Mouse (Mus musculus) hindbrain, embryonic 16.5 days (tissue): ENCODE data around the gene Cacna1a. TPM values are rescaled to one million over a fixed set of nuclear protein-coding genes. Genes with fewer than 3 reads are reported as not detected.

Experiments
- ATAC-seq: fragments of 200-750 bp; cut with Nextera tagmentation; 2 replicates; pipeline ENCODE4 v1.8.0; 2017; ENCODE audit warnings: moderate TSS enrichment, moderate library complexity
- H3K27ac ChIP-seq: fragments of 300-500 bp; sonication (generic); 2 replicates; pipeline ENCODE4 v1.5.1; 2014; ENCODE audit warnings: low read depth, mild to moderate bottlenecking, control low read depth, low read length, moderate library complexity
- H3K27me3 ChIP-seq: fragments of 300-500 bp; sonication (generic); replicated peaks from 2 replicates; pipeline ENCODE4 v1.6.1; 2014; ENCODE audit warnings: low read length; ENCODE audit not compliant: control insufficient read depth, insufficient read depth
- H3K36me3 ChIP-seq: fragments of 300-500 bp; sonication (generic); 2 replicates; pipeline ENCODE4 v1.6.1; 2014; ENCODE audit warnings: mild to moderate bottlenecking, low read length, moderate library complexity, mixed read lengths; ENCODE audit not compliant: control insufficient read depth, insufficient read depth
- H3K4me1 ChIP-seq: fragments of 300-500 bp; sonication (generic); 2 replicates; pipeline ENCODE4 v1.6.1; 2014; ENCODE audit warnings: low read depth, low read length; ENCODE audit not compliant: control insufficient read depth, insufficient read depth
- H3K4me2 ChIP-seq: fragments of 300-500 bp; sonication (generic); 2 replicates; pipeline ENCODE4 v1.6.1; 2014; ENCODE audit warnings: mild to moderate bottlenecking, low read length, control low read depth, moderate library complexity
- H3K4me3 ChIP-seq: fragments of 300-500 bp; sonication (generic); 2 replicates; pipeline ENCODE4 v1.5.1; 2014; ENCODE audit warnings: mild to moderate bottlenecking, low read length, control low read depth, moderate library complexity
- H3K9ac ChIP-seq: fragments of 300-500 bp; sonication (generic); 2 replicates; pipeline ENCODE4 v1.6.1; 2014; ENCODE audit warnings: low read depth, mild to moderate bottlenecking, control low read depth, low read length, moderate library complexity
- H3K9me3 ChIP-seq: fragments of 300-500 bp; sonication (generic); 2 replicates; pipeline ENCODE4 v1.6.1; 2014; ENCODE audit warnings: mild to moderate bottlenecking, low read length, moderate library complexity; ENCODE audit not compliant: control insufficient read depth
- WGBS: fragments of 180-500 bp; shearing (Covaris S2); extraction: QIAGEN DNeasy Blood & Tissue Kit; methylation state at CpG from one replicate; pipeline ENCODE4 v1.1.7; 2014; 5-methylcytosine and 5-hydroxymethylcytosine counted together
- polyA plus RNA-seq: library from polyadenylated mRNA; unstranded; fragments of >200 nt; fragmentation: Nextera tagmentation; extraction: Ambion mirVana; gene quantifications from 2 replicates; pipeline ENCODE4 v1.2.1, GENCODE M21; 2015

Gene Cacna1a
- polyA plus RNA-seq, 1 experiment from 2014 or later = 17.1 TPM

DNA sequence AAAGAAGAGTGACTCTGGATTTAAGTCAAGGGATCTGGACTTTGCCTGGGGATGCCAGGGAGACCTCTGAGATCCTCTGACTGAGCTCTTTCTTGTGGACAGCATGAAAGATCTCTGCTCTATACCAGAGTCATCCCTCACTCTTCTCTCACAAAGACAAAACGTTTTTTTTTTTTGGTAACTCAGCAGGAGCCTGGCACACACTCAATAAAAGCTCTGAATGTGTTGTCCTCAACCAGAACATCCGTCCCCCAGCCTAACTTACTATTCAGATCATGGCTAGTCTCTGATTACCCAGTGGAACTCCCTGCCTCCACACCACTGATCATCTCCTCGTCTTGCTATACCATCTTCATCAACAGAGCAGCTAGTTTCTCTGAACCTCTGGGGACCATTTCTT lies 296.3 kb downstream of the Cacna1a start:
- Histone ChIP-seq H3K27me3 (no peaks in the 10 kb centered on the region), H3K4me1 (peaks cover 31% of the 10 kb centered on the region), H3K4me2 (no peak overlapping the region), H3K9me3 (no peaks in the 10 kb centered on the region), H3K4me3 (no peak overlapping the region), H3K9ac (no peak overlapping the region), H3K36me3 (no peaks in the 10 kb centered on the region; the same call in 1 of the 2 replicates), H3K27ac (no peak overlapping the region; the same call in 1 of the 2 replicates)
- ATAC-seq = no peak
- 12% methylated on average over 3 of the region's 3 CpGs for WGBS

DNA sequence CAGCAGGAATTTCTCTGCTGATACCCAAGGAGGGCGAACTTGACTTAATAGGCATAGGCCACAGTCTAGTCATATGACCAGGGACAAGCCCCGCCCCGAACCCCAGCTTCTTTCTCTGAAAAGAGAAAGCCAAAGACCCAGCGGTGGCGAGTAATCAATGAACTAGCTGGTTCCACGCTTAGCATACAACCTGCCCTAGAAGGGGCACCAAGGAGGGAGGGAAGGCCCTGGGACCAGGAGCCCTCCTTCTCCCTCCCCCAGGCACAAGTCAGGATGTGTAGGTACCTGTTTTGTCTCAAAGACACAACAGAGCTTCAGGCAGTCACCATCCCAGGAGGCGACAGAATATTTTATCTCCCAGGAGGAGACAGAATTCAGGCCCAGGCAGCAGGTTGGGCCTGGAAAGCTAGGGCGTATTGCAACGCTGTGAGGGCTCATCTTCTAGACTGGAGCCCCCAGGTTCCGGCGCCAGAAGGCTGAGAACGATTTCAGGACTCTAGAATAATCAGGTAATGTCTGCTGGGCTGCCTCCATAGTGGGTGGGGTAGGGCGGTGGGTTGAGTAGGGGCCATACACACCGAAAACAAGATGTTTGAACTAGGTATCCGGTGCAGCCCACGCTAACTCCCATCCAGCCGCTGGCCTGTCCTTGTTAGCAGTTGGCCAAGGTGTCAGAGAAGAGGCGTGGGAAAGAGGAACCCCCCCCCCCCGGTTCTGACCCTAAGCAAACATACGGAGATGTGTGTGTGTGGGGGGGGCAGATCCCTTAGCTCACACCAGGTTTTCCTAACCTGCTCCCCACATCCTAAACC lies 298.2 kb downstream of the Cacna1a start, which contains the start of gene Trmt1:
TSS of gene Trmt1 (plus strand) at position 117 of the 812 bp plus-strand sequence.
- no peaks in the 10 kb centered on the region for H3K27me3 ChIP-seq
- 0 out of 2 replicates have a peak, but pooled peaks have one; percentile 15 for ATAC-seq
- H3K4me2 ChIP-seq = peak within 1 kb of the TSS; percentile 94
- peaks cover 39% of the 10 kb centered on the region for H3K4me1 ChIP-seq
- H3K9ac ChIP-seq = peak within 1 kb of the TSS; percentile 99
- no peaks in the 10 kb centered on the region for H3K9me3 ChIP-seq
- WGBS = 10% methylated on average over 19 of the region's 20 CpGs
- peaks cover 4% of the 10 kb centered on the region for H3K36me3 ChIP-seq
- peak within 1 kb of the TSS; percentile 94 for H3K27ac ChIP-seq
- H3K4me3 ChIP-seq = peak within 1 kb of the TSS; percentile 94

DNA sequence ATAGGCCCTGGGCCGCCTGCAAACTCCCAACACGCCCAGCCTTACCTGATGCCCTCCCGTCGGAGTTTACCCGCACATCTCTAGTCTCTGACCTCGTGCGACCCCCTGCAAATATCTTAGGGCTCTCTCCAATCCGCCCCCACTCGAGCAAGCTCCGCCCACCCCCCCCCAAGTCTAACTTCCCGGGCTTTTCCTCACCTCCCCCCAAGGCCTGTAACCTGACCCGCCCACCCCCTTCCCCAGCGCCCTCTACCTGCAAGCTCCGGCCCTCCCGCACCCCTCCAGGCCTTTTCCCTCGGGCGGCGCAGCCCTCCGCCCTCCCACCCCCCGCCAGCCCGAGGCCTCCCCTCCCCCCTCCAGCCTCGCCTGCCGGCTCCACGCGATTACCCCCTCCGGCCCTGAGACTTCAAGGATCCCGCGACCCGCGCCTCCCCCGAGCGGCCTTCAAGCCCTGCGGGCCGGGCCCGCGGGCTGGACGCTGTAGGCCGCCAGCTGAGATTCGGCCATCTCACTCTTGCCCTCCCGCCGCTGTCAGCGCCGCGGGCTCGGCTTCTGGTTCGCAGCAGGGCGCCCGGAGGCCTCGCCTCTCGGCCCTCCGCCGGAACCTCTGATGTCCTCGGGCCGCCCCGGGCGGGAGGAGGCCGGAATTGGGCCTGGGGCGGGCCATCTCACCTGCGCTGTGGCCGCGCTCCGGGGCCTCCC lies 298.9 kb downstream of the Cacna1a start:
- H3K27me3 ChIP-seq = no peaks in the 10 kb centered on the region
- peak overlapping the region; percentile 94 for H3K4me3 ChIP-seq
- peaks cover 39% of the 10 kb centered on the region for H3K4me1 ChIP-seq
- peaks cover 8% of the 10 kb centered on the region for H3K36me3 ChIP-seq
- H3K9me3 ChIP-seq = no peaks in the 10 kb centered on the region
- peak overlapping the region; percentile 94 for H3K4me2 ChIP-seq
- peak overlapping the region; percentile 94 for H3K27ac ChIP-seq
- H3K9ac ChIP-seq = peak overlapping the region; percentile 99
- under 1% methylated on average over 51 of the region's 62 CpGs for WGBS
- ATAC-seq = peak; percentile 46; the same call in 1 of the 2 replicates

DNA sequence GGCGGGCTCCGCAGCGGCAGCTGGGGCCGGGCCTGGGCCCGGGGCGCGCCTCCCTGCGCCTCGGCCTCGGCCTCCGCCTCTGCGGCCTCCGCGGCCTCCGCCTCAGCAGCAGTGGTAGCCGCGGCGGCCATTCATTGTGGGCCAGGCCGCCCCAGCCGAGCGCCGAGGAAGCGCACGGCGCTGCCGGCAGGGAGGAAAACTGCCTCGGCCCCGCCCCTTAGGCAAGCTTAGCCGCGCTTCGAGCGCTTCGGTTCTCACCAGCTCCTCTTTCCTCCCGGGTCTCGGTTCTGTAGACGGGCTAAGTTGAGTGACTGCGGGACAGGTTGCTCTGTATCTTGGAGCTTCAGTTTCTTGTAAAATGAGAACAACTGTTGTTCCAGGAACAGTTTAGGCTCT lies 299.5 kb downstream of the Cacna1a start, which contains the start of gene Nacc1:
TSS of gene Nacc1 (minus strand) at position 158 of the 396 bp plus-strand sequence.
- WGBS = under 1% methylated on average over 22 of the region's 37 CpGs
- H3K9ac ChIP-seq = peak within 1 kb of the TSS; percentile 99
- H3K4me2 ChIP-seq = peak within 1 kb of the TSS; percentile 94
- ATAC-seq = peak; percentile 83
- peak within 1 kb of the TSS; percentile 94 for H3K4me3 ChIP-seq
- H3K36me3 ChIP-seq = peaks cover 9% of the 10 kb centered on the region
- H3K27ac ChIP-seq = peak within 1 kb of the TSS; percentile 94
- no peaks in the 10 kb centered on the region for H3K9me3 ChIP-seq
- no peaks in the 10 kb centered on the region for H3K27me3 ChIP-seq
- peaks cover 39% of the 10 kb centered on the region for H3K4me1 ChIP-seq

DNA sequence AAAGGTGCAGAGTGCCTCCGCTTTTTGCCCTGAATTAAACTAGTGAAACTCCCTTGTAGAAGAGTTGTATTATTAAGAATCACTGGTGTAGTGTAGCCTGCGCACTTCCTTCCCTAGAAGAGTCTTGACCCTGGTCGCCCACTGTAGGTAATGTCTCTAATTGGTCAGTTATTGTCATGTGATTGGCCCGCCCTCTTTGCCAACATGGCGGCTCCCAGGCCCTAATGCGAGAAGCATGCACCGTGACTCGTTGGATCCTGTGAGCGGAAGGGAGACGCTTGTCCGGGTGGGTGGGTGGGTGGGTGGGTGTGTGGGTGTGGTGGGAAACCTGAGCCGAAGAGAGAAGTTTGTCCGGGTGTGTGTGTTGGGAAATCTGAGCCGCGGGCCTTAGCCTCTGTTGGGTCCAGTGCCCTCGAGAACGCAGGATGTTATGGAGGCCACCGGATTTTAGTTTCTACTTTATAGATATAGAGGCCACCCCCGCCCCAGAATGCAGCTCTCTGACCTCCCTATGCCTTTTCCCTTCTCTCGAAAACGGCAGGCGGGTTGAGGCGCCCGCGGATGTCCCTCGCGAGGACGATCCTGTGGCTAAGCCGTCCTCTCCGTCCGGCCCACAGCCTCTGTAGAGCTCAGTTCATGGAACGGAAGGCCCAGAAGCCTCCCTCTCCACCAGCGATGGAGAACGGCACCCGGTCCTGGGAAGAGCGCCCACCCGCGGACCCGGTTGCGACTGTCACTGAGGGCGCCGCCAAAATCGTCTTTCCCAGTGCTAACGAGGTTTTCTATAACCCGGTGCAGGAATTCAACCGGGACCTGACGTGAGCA lies 301.1 kb downstream of the Cacna1a start:
- H3K36me3 ChIP-seq = peaks cover 15% of the 10 kb centered on the region
- no peaks in the 10 kb centered on the region for H3K9me3 ChIP-seq
- peak; percentile 86 for ATAC-seq
- peak overlapping the region; percentile 74 for H3K9ac ChIP-seq
- H3K4me1 ChIP-seq = peaks cover 39% of the 10 kb centered on the region
- peak overlapping the region; percentile 71 for H3K27ac ChIP-seq
- WGBS = under 1% methylated on average over 46 of the region's 47 CpGs
- no peaks in the 10 kb centered on the region for H3K27me3 ChIP-seq
- H3K4me2 ChIP-seq = peak overlapping the region; percentile 98
- H3K4me3 ChIP-seq = peak overlapping the region; percentile 84

Other genes starting within 250 kb of the Cacna1a start
- 53.3 and 54.5 TPM in 2 replicates for gene Cc2d1a, start 240.5 kb upstream of the Cacna1a start, polyA plus RNA-seq
- gene 4930432K21Rik, start 240.4 kb upstream of the Cacna1a start, polyA plus RNA-seq = 2.7 and 2.9 TPM in 2 replicates
- 6.2 and 6.8 TPM in 2 replicates for gene Nanos3, start 203.2 kb upstream of the Cacna1a start, polyA plus RNA-seq
- 16.2 and 22.2 TPM in 2 replicates for gene Zswim4, start 151.4 kb upstream of the Cacna1a start, polyA plus RNA-seq
- gene D8Ertd738e, start 138.7 kb upstream of the Cacna1a start, polyA plus RNA-seq = 249 and 266 TPM in 2 replicates
- 46.4 and 47.9 TPM in 2 replicates for gene Mri1, start 131.1 kb upstream of the Cacna1a start, polyA plus RNA-seq
- 23.0 and 25.0 TPM in 2 replicates for gene Ccdc130, start 118.1 kb upstream of the Cacna1a start, polyA plus RNA-seq